Mouse (Mus musculus) myocyte (in vitro differentiated cells): ENCODE results near the gene Larp6. TPM values are rescaled to one million over a fixed set of nuclear protein-coding genes. Genes with fewer than 3 reads are reported as not detected.

Experiments used
- H3K27me3 ChIP-seq: one replicate; pipeline ENCODE4 v1.6.1; 2011; ENCODE audit not compliant: control insufficient read depth, insufficient read depth, insufficient read length
- H3K36me3 ChIP-seq: one replicate; pipeline ENCODE4 v1.6.1; 2011; ENCODE audit not compliant: control insufficient read depth, insufficient read depth
- H3K4me2 ChIP-seq: one replicate; pipeline ENCODE4 v1.6.1; 2011; ENCODE audit warnings: low read depth, control low read depth
- H3K4me3 ChIP-seq: one replicate; pipeline ENCODE4 v1.5.1; 2011; ENCODE audit warnings: mild to moderate bottlenecking, control low read depth, moderate library complexity
- H3K79me2 ChIP-seq: one replicate; pipeline ENCODE4 v1.6.1; 2011; ENCODE audit not compliant: control insufficient read depth, insufficient read depth
- H3ac ChIP-seq: one replicate; pipeline ENCODE4 v1.6.1; 2011; ENCODE audit not compliant: control insufficient read depth, insufficient read length
- CEBPB ChIP-seq: IDR thresholded peaks from 2 replicates; pipeline ENCODE4 v1.6.1; 2011; ENCODE audit warnings: mild to moderate bottlenecking, moderate library complexity; ENCODE audit not compliant: poor library complexity, insufficient read depth, severe bottlenecking
- E2F4 ChIP-seq: IDR thresholded peaks from one replicate; pipeline ENCODE4 v1.6.1; 2011; ENCODE audit warnings: mild to moderate bottlenecking, control low read depth, moderate library complexity; ENCODE audit not compliant: insufficient read depth
- MAX ChIP-seq: IDR thresholded peaks from one replicate; pipeline ENCODE4 v1.6.1; 2011; ENCODE audit warnings: low read depth, mild to moderate bottlenecking, control low read depth
- MYOD1 ChIP-seq, 3 experiments: IDR thresholded peaks; one replicate each; pipeline ENCODE4 v1.6.1; 2011; ENCODE audit warnings: control low read depth in 2 of 3, low read depth in 2 of 3, mild to moderate bottlenecking in 2 of 3, moderate library complexity in 1 of 3; ENCODE audit not compliant: insufficient read length in 2 of 3, control insufficient read depth in 1 of 3
- MYOG ChIP-seq, 3 experiments: IDR thresholded peaks; one replicate each; pipeline ENCODE4 v1.6.1; 2011; ENCODE audit warnings: control low read depth in 2 of 3, low read depth in 2 of 3, mild to moderate bottlenecking in 2 of 3; ENCODE audit not compliant: insufficient read length in 2 of 3, control insufficient read depth in 1 of 3, insufficient read depth in 1 of 3
- POLR2A ChIP-seq: IDR thresholded peaks from one replicate; pipeline ENCODE4 v1.6.1; 2011; ENCODE audit warnings: low read depth, mild to moderate bottlenecking, control low read depth, moderate library complexity; ENCODE audit not compliant: insufficient read length
- POLR2AphosphoS2 ChIP-seq: IDR thresholded peaks from one replicate; pipeline ENCODE4 v1.6.1; 2011; ENCODE audit warnings: low read depth, control low read depth; ENCODE audit not compliant: insufficient read length
- REST ChIP-seq: IDR thresholded peaks from one replicate; pipeline ENCODE4 v1.6.1; 2011; ENCODE audit warnings: mild to moderate bottlenecking, control low read depth, moderate library complexity; ENCODE audit not compliant: insufficient read depth, insufficient read length
- SRF ChIP-seq: IDR thresholded peaks from one replicate; pipeline ENCODE4 v1.6.1; 2011; ENCODE audit warnings: low read depth; ENCODE audit not compliant: control insufficient read depth, insufficient read length
- TCF12 ChIP-seq: IDR thresholded peaks from one replicate; pipeline ENCODE4 v1.6.1; 2011; ENCODE audit warnings: mild to moderate bottlenecking, control low read depth; ENCODE audit not compliant: poor library complexity, insufficient read depth, severe bottlenecking
- TCF3 ChIP-seq: IDR thresholded peaks from one replicate; pipeline ENCODE4 v1.6.1; 2011; ENCODE audit warnings: low read depth, control low read depth; ENCODE audit not compliant: insufficient read length
- USF1 ChIP-seq: IDR thresholded peaks from one replicate; pipeline ENCODE4 v1.6.1; 2011; ENCODE audit warnings: low read depth, mild to moderate bottlenecking, control low read depth, moderate library complexity
- polyA plus RNA-seq: library from polyadenylated mRNA; unstranded; fragments of >200 nt; fragmentation: generic; extraction: Trizol; gene quantifications from one replicate; pipeline ENCODE4 v1.2.1, GENCODE M21; 2012; ENCODE audit warnings: missing spikeins

Larp6 gene
- polyA plus RNA-seq, 1 experiment = 0.83 TPM

DNA sequence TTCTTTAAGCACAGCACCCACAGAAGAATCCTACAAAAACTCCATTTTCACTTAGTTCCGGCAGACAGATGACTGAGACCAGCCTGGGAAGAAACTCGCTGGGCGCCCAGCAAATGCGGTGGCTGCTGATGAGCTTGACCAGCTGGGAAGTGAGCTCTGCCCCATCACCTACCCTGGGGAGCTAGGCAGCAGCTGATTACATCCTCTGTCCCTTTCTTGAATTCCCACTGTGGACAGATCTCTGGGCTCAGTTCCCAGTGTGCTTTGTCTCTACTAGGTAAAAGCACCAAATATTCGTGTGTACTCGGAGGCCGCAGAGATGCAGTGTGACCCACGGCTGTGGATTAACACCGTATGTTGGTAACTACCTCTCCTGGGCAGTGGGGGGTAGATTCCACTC is 55.6 kb downstream of the Larp6 start:
- no peak overlapping the region for H3K4me3 ChIP-seq
- no peak overlapping the region for H3ac ChIP-seq
- no peak overlapping the region for H3K4me2 ChIP-seq
- H3K27me3 ChIP-seq = no peaks in the 10 kb centered on the region
- no peaks in the 10 kb centered on the region for H3K79me2 ChIP-seq
- H3K36me3 ChIP-seq = no peaks in the 10 kb centered on the region
- TF ChIP-seq MYOD1 (IDR thresholded peaks at IDR 0.05; ENCODE audit: control insufficient read depth in 1 of 3, insufficient read length in 2 of 3, low read depth in 2 of 3) (peak in 2 of 3 experiments; percentile 46 to 64), E2F4 (no peak)

GRCm38 (mm10) chr9:60769711-60770111 is 56.9 kb downstream of the Larp6 start:
- TF ChIP-seq REST = no peak
- TF ChIP-seq TCF12 = no peak
- no peak for TF ChIP-seq POLR2AphosphoS2
- TF ChIP-seq E2F4 = no peak
- no peak for TF ChIP-seq SRF
- no peak for TF ChIP-seq MAX
- no peak for TF ChIP-seq TCF3
- Histone ChIP-seq H3K4me2 (no peak overlapping the region), H3K79me2 (no peaks in the 10 kb centered on the region), H3ac (no peak overlapping the region), H3K36me3 (no peaks in the 10 kb centered on the region), H3K4me3 (no peak overlapping the region), H3K27me3 (no peaks in the 10 kb centered on the region)

DNA sequence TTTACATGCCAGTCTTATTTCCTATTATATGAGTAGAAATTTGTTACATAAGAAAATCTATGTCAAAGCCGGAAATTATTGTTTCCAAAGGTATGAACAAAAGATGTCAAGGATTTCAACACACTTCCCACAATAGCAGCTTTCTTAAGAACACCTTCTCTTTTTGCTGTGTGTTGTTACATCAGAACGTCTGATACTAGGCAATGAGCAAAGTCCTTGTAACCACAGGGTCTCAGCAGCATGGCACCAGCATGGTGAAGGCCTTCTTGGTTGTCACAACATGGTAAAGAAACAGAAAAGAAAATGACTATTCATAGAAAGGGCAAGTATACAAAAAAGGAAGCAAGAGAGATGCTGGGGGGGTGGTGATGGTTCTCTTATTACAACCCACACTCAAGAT is 60.9 kb downstream of the Larp6 start:
- no peak for TF ChIP-seq MYOG (IDR thresholded peaks at IDR 0.05; ENCODE audit: control insufficient read depth in 1 of 3, insufficient read depth in 1 of 3, insufficient read length in 2 of 3, low read depth in 2 of 3)

GRCm38 (mm10) chr9:60776899-60777298 is 64.1 kb downstream of the Larp6 start:
- TF ChIP-seq TCF3 (no peak), USF1 (no peak), SRF (no peak), POLR2A (no peak), MYOD1 (IDR thresholded peaks at IDR 0.05; ENCODE audit: control insufficient read depth in 1 of 3, insufficient read length in 2 of 3, low read depth in 2 of 3) (no peak), E2F4 (no peak), TCF12 (no peak), MYOG (IDR thresholded peaks at IDR 0.05; ENCODE audit: control insufficient read depth in 1 of 3, insufficient read depth in 1 of 3, insufficient read length in 2 of 3, low read depth in 2 of 3) (no peak), CEBPB (no peak), REST (no peak), POLR2AphosphoS2 (no peak), MAX (no peak)
- no peak overlapping the region for H3K4me2 ChIP-seq
- H3K4me3 ChIP-seq = no peak overlapping the region

More for the DNA sequence above, 60.9 kb downstream of the Larp6 start:
- Histone ChIP-seq H3ac (no peak overlapping the region), H3K27me3 (no peaks in the 10 kb centered on the region), H3K4me2 (no peak overlapping the region), H3K4me3 (no peak overlapping the region), H3K79me2 (no peaks in the 10 kb centered on the region), H3K36me3 (no peaks in the 10 kb centered on the region)

GRCm38 (mm10) chr9:60782057-60782789 is 69.4 kb downstream of the Larp6 start:
- H3K4me3 ChIP-seq = no peak overlapping the region
- H3K36me3 ChIP-seq = no peaks in the 10 kb centered on the region
- peak; percentile 46 for TF ChIP-seq USF1
- TF ChIP-seq POLR2A = no peak
- H3K27me3 ChIP-seq = no peaks in the 10 kb centered on the region
- no peaks in the 10 kb centered on the region for H3K79me2 ChIP-seq
- H3ac ChIP-seq = no peak overlapping the region
- no peak overlapping the region for H3K4me2 ChIP-seq

More at GRCm38 (mm10) chr9:60776899-60777298, 64.1 kb downstream of the Larp6 start:
- Histone ChIP-seq H3ac (no peak overlapping the region), H3K27me3 (no peaks in the 10 kb centered on the region), H3K79me2 (no peaks in the 10 kb centered on the region), H3K36me3 (no peaks in the 10 kb centered on the region)

DNA sequence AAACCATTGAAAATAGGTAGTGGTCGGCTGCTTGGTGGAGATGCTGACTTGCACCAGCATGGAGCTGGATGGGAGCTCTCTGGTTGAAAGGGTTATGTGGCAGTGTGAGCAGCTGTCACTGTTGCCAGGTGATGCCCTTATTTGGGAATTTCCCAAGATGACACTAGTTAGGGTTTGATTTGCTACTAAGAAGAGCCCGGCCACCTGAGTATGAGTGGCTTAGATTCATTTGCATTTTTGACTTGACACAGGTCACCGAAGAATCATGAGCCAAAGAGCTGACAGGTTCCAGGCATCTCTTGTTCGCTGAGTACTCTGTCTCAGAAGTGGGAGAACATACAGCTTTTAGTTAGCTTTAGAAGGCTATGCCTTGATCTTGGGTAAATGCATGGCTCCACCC is 72.3 kb downstream of the Larp6 start:
- Histone ChIP-seq H3K4me2 (no peak overlapping the region), H3K79me2 (no peaks in the 10 kb centered on the region), H3K36me3 (no peaks in the 10 kb centered on the region), H3K4me3 (no peak overlapping the region), H3K27me3 (no peaks in the 10 kb centered on the region), H3ac (no peak overlapping the region)
- TF ChIP-seq POLR2A = no peak
- no peak for TF ChIP-seq TCF3
- TF ChIP-seq CEBPB = no peak
- no peak for TF ChIP-seq E2F4
- TF ChIP-seq SRF = no peak
- TF ChIP-seq MYOD1 (IDR thresholded peaks at IDR 0.05; ENCODE audit: control insufficient read depth in 1 of 3, insufficient read length in 2 of 3, low read depth in 2 of 3) = no peak
- no peak for TF ChIP-seq POLR2AphosphoS2
- TF ChIP-seq USF1 = no peak
- no peak for TF ChIP-seq TCF12
- TF ChIP-seq REST = no peak
- no peak for TF ChIP-seq MYOG (IDR thresholded peaks at IDR 0.05; ENCODE audit: control insufficient read depth in 1 of 3, insufficient read depth in 1 of 3, insufficient read length in 2 of 3, low read depth in 2 of 3)
- no peak for TF ChIP-seq MAX
